Mouse (Mus musculus) embryonic fibroblast, embryonic 13.5 days (primary cell): ENCODE measurements around the gene C1qtnf9.

Experiments
- CTCF ChIP-seq: IDR thresholded peaks from 2 replicates; pipeline ENCODE4 v1.5.1; 2011; ENCODE audit warnings: mild to moderate bottlenecking, control low read depth, low read length, moderate library complexity, borderline replicate concordance; ENCODE audit not compliant: insufficient read depth
- POLR2A ChIP-seq: IDR thresholded peaks from 2 replicates; pipeline ENCODE4 v1.6.1; 2011; ENCODE audit warnings: low read depth, mild to moderate bottlenecking, control low read depth, low read length, moderate library complexity

DNA sequence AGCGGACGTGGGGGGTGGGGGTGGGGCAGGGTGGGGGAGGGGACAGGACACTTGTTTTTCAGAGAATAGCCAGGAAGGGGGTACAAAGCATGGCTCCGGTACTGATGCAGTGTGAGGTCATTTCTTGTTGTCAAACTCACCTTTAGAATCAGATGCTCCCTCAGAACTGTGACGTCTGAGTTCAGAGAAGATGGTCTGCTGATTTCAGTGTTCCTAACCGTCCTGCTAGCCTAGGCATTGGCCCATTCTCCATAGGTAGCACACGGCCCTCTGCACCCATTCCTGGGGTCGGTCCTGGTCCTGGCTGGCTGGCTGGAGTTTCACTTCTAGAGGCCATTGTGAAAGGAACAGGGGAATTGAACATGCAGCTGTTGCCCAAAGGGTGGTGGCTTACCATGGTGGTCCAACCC lies 30.7 kb upstream of the C1qtnf9 start:
- TF ChIP-seq CTCF (no peak), POLR2A (no peak)
